Mouse (Mus musculus) NIH3T3 (cell line): ENCODE data around the gene Mlycd.

ENCODE experiments used
- DNase-seq: peaks from one replicate; pipeline ENCODE4 v3.0.0-alpha.2; 2012; ENCODE audit warnings: low read depth

Mlycd gene

GRCm38 (mm10) chr8:119433582-119434174, 39.0 kb downstream of the Mlycd start, which contains the start of gene Osgin1:
Gene Osgin1, plus strand, starts transcription at chr8:119434124.
- no peak for DNase-seq

- DNase-seq: no peak
These were observed 39.9 kb downstream of the Mlycd start for GRCm38 (mm10) chr8:119434569-119434968.

GRCm38 (mm10) chr8:119435527-119435926, 40.8 kb downstream of the Mlycd start:
- DNase-seq: no peak

- no peak for DNase-seq
These were observed 41.7 kb downstream of the Mlycd start for GRCm38 (mm10) chr8:119436331-119436730.

GRCm38 (mm10) chr8:119436933-119437332, 42.3 kb downstream of the Mlycd start:
- peak; percentile 92 for DNase-seq

GRCm38 (mm10) chr8:119437506-119437905, 42.8 kb downstream of the Mlycd start:
- DNase-seq: peak; percentile 24

GRCm38 (mm10) chr8:119438876-119439275, 44.2 kb downstream of the Mlycd start:
- DNase-seq: no peak

GRCm38 (mm10) chr8:119439424-119439823, 44.7 kb downstream of the Mlycd start:
- no peak for DNase-seq

GRCm38 (mm10) chr8:119439893-119440249, 45.2 kb downstream of the Mlycd start:
- no peak for DNase-seq

- DNase-seq: peak; percentile 92
These were observed 45.7 kb downstream of the Mlycd start for GRCm38 (mm10) chr8:119440250-119440951.

- DNase-seq: no peak
These were observed 46.2 kb downstream of the Mlycd start for GRCm38 (mm10) chr8:119440952-119441270.

- DNase-seq: no peak
These were observed 47.3 kb downstream of the Mlycd start for GRCm38 (mm10) chr8:119442013-119442412.

GRCm38 (mm10) chr8:119442970-119443369, 48.3 kb downstream of the Mlycd start:
- DNase-seq: no peak

GRCm38 (mm10) chr8:119446211-119446989, 51.7 kb downstream of the Mlycd start, which contains the start of gene Necab2:
Gene Necab2, plus strand, starts transcription at chr8:119446719.
- peak; percentile 70 for DNase-seq

GRCm38 (mm10) chr8:119446990-119447780, 52.5 kb downstream of the Mlycd start:
- DNase-seq: no peak

- DNase-seq: no peak
These were observed 53.1 kb downstream of the Mlycd start for GRCm38 (mm10) chr8:119447781-119448170.

- no peak for DNase-seq
These were observed 54.9 kb downstream of the Mlycd start for GRCm38 (mm10) chr8:119449627-119450026.

- DNase-seq: no peak
These were observed 56.5 kb downstream of the Mlycd start for GRCm38 (mm10) chr8:119451131-119451530.

- DNase-seq: no peak
These were observed 58.2 kb downstream of the Mlycd start for GRCm38 (mm10) chr8:119452919-119453318.

- no peak for DNase-seq
These were observed 61.4 kb downstream of the Mlycd start for GRCm38 (mm10) chr8:119456045-119456444.

- no peak for DNase-seq
These were observed 65.0 kb downstream of the Mlycd start for GRCm38 (mm10) chr8:119459724-119460123.
